Mouse (Mus musculus): ENCODE measurements around the gene C1qa. TPM values are rescaled to one million over a fixed set of nuclear protein-coding genes. Genes with fewer than 3 reads are reported as not detected.

Gene C1qa
- polyA plus RNA-seq, 1 experiment from 2014 or later = 8.1 TPM

GRCm38 (mm10) chr4:136918834-136919233, 20.2 kb upstream of the C1qa start:
- Histone ChIP-seq H3K9me3 (no peaks in the 10 kb centered on the region), H3K4me3 (no peak overlapping the region), H3K36me3 (replicated peaks) (no peaks in the 10 kb centered on the region), H3K27me3 (replicated peaks; ENCODE audit: low read depth, poor library complexity, severe bottlenecking) (peaks cover 6% of the 10 kb centered on the region; the same call in 1 of the 2 replicates), H3K27ac (replicated peaks) (no peak overlapping the region), H3K4me1 (peaks cover 8% of the 10 kb centered on the region)
- WGBS = 89% methylated on average over 8 of the region's 8 CpGs
- no peak for DNase-seq (ENCODE audit: low spot score)

- Histone ChIP-seq H3K27me3 (replicated peaks; ENCODE audit: low read depth, poor library complexity, severe bottlenecking) (peaks cover 15% of the 10 kb centered on the region), H3K4me3 (no peak overlapping the region), H3K27ac (replicated peaks) (no peak overlapping the region), H3K36me3 (replicated peaks) (no peaks in the 10 kb centered on the region), H3K4me1 (peaks cover 16% of the 10 kb centered on the region), H3K9me3 (no peaks in the 10 kb centered on the region)
- no peak for DNase-seq (ENCODE audit: low spot score)
- 49% methylated on average over 7 of the region's 7 CpGs for WGBS
Measured at GRCm38 (mm10) chr4:136917165-136917524, 18.5 kb upstream of the C1qa start.

GRCm38 (mm10) chr4:136916359-136917164, 18.0 kb upstream of the C1qa start:
- Histone ChIP-seq H3K4me1 (peaks cover 22% of the 10 kb centered on the region), H3K27ac (replicated peaks) (no peak overlapping the region), H3K27me3 (replicated peaks; ENCODE audit: low read depth, poor library complexity, severe bottlenecking) (peaks cover 21% of the 10 kb centered on the region), H3K36me3 (replicated peaks) (no peaks in the 10 kb centered on the region), H3K4me3 (no peak overlapping the region), H3K9me3 (no peaks in the 10 kb centered on the region)
- 75% methylated on average over 20 of the region's 20 CpGs for WGBS
- DNase-seq (ENCODE audit: low spot score) = no peak

DNA sequence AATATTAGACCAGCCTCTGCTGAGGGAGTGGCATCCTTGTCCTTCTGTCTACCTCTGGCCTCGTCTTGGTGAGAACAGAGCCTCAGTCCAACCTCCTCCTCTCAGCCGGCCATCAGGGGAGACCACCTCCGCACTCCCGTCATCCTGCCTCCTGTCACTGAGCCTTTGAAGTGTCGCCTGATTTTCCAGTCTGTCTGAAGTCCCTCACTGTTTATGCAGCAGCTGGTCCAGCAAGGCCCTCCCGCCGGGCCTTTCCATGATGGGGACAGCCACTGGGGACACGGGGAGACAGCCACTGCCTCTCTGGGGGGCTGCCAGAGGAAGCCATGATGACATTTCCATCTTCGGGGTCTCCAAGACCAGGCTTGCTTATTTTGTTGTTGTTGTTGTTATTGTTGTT, 14.2 kb upstream of the C1qa start:
- Histone ChIP-seq H3K27me3 (replicated peaks; ENCODE audit: low read depth, poor library complexity, severe bottlenecking) (peaks cover 48% of the 10 kb centered on the region), H3K4me1 (peaks cover 31% of the 10 kb centered on the region), H3K27ac (replicated peaks) (no peak overlapping the region), H3K4me3 (no peak overlapping the region), H3K9me3 (no peaks in the 10 kb centered on the region), H3K36me3 (replicated peaks) (no peaks in the 10 kb centered on the region)
- DNase-seq (ENCODE audit: low spot score) = no peak
- WGBS = 17% methylated on average over 9 of the region's 9 CpGs

- Histone ChIP-seq H3K36me3 (replicated peaks) (no peaks in the 10 kb centered on the region), H3K4me3 (no peak overlapping the region), H3K4me1 (peaks cover 25% of the 10 kb centered on the region), H3K27ac (replicated peaks) (no peak overlapping the region), H3K27me3 (replicated peaks; ENCODE audit: low read depth, poor library complexity, severe bottlenecking) (peaks cover 50% of the 10 kb centered on the region), H3K9me3 (no peaks in the 10 kb centered on the region)
- 49% methylated on average over 9 of the region's 9 CpGs for WGBS
- DNase-seq (ENCODE audit: low spot score) = no peak
Measured at GRCm38 (mm10) chr4:136911804-136912203, 13.2 kb upstream of the C1qa start.

- Histone ChIP-seq H3K27me3 (replicated peaks; ENCODE audit: low read depth, poor library complexity, severe bottlenecking) (peaks cover 56% of the 10 kb centered on the region), H3K9me3 (no peaks in the 10 kb centered on the region), H3K4me1 (peaks cover 23% of the 10 kb centered on the region), H3K27ac (replicated peaks) (no peak overlapping the region), H3K36me3 (replicated peaks) (no peaks in the 10 kb centered on the region), H3K4me3 (peak overlapping the region; percentile 19; the same call in 1 of the 2 replicates)
- peak; percentile 41 for DNase-seq (ENCODE audit: low spot score)
- 4% methylated on average over 17 of the region's 17 CpGs for WGBS
Measured at GRCm38 (mm10) chr4:136911211-136911646, 12.6 kb upstream of the C1qa start.

DNA sequence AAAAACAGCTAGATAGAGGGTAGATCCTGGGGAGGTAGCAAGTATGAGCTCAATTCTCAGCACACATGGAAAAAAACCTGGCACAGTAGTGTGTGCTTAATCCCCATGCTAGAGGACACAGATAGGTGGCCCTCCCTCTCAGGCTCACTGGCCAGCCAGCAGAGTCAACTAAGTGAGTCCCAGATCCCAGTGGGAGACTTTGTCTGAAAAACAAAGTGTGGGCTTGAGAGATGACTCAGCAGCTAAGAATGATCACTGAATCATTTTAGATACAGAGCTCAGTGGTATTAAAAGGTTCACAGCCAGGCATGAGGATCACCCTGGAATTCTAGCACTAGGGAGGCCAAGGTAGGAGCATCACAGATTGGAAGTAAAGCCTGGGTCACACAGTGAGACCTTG, 9.2 kb upstream of the C1qa start:
- peaks cover 34% of the 10 kb centered on the region for H3K4me1 ChIP-seq
- H3K9me3 ChIP-seq = no peaks in the 10 kb centered on the region
- H3K27me3 ChIP-seq (replicated peaks; ENCODE audit: low read depth, poor library complexity, severe bottlenecking) = peaks cover 80% of the 10 kb centered on the region
- no peaks in the 10 kb centered on the region for H3K36me3 ChIP-seq (replicated peaks)
- no peak overlapping the region for H3K27ac ChIP-seq (replicated peaks)
- no peak overlapping the region for H3K4me3 ChIP-seq
- DNase-seq (ENCODE audit: low spot score) = no peak

DNA sequence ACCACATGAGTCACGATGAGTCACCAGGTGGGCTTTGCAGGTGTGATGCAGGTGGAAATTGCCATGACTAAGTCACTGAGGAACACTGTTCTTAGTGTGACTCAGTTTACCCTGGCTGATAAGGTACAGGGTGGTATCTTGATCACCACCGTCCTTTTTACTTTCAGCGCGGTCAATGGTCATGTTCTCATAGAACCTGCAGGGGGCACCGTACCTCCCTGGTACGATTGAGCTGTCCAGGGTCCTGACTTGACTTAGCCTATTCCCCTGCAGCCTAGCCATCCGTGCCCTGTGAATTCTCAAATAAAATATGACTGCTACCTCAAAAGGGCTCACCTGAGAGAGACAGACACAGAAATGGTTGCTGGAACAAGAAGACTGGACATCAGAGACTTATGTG, 8.4 kb upstream of the C1qa start:
- DNase-seq (ENCODE audit: low spot score) = peak; percentile 73
- no peak overlapping the region for H3K27ac ChIP-seq (replicated peaks)
- 13% methylated on average over 7 of the region's 7 CpGs for WGBS

GRCm38 (mm10) chr4:136904767-136905539, 6.3 kb upstream of the C1qa start:
- H3K4me3 ChIP-seq = peak overlapping the region; percentile 36
- no peaks in the 10 kb centered on the region for H3K36me3 ChIP-seq (replicated peaks)
- 1% methylated on average over 23 of the region's 23 CpGs for WGBS
- H3K27ac ChIP-seq (replicated peaks) = no peak overlapping the region
- no peak for DNase-seq (ENCODE audit: low spot score)
- no peaks in the 10 kb centered on the region for H3K9me3 ChIP-seq
- peaks cover 59% of the 10 kb centered on the region for H3K27me3 ChIP-seq (replicated peaks; ENCODE audit: low read depth, poor library complexity, severe bottlenecking)
- peaks cover 12% of the 10 kb centered on the region for H3K4me1 ChIP-seq

More for the DNA sequence above, 8.4 kb upstream of the C1qa start:
- peaks cover 80% of the 10 kb centered on the region for H3K27me3 ChIP-seq (replicated peaks; ENCODE audit: low read depth, poor library complexity, severe bottlenecking)
- peaks cover 26% of the 10 kb centered on the region for H3K4me1 ChIP-seq
- H3K4me3 ChIP-seq = no peak overlapping the region
- H3K9me3 ChIP-seq = no peaks in the 10 kb centered on the region
- H3K36me3 ChIP-seq (replicated peaks) = no peaks in the 10 kb centered on the region

DNA sequence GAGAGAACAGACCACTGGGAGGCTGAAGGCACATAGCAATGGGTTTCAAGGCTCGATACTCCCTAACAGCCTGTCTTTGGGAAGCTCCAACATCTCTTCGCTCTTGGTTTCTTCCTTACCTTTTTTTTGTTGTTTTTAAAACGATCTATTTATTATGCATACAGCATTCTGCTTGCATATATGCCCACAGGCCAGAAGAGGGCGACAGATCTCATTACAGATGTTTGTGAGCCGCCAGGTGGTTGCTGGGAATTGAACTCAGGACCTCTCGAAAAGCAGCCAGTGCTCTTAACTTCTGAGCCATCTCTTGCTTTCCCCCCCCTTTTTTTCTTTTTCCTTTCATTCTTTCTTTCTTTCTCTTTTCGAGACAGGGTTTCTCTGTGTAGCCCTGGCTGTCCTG, 551 bp upstream of the C1qa start:
- peaks cover 17% of the 10 kb centered on the region for H3K4me1 ChIP-seq
- 63% methylated on average over 7 of the region's 7 CpGs for WGBS
- no peaks in the 10 kb centered on the region for H3K36me3 ChIP-seq (replicated peaks)
- no peak overlapping the region for H3K27ac ChIP-seq (replicated peaks)
- no peak for DNase-seq (ENCODE audit: low spot score)
- H3K9me3 ChIP-seq = no peaks in the 10 kb centered on the region
- H3K27me3 ChIP-seq (replicated peaks; ENCODE audit: low read depth, poor library complexity, severe bottlenecking) = peaks cover 62% of the 10 kb centered on the region
- no peak overlapping the region for H3K4me3 ChIP-seq

DNA sequence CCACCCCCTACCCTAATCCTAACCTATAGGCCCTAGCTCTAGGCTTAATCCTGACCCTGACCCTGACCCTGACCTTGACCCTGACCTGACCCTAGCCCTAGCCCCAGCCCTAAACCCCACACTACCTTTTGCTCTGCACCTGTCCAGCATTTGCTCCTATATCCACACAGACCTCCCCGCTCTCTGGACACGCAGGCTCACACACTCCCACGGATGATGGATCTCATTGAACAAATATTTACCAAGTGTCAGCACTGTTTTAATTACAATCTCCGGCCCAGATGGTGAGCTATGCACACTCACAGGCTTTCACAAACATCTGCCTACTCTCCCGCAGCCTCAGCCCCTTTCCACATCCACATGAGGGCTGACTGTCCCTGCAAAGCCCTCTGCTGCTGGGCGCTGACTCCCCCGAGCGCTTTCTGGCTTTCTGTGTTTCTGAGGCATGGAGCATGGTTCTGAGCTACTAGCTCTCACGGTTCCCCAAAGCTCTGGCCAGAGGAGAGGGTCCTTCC, 462 bp downstream of the C1qa start:
- 71% methylated on average over 9 of the region's 9 CpGs for WGBS
- H3K4me3 ChIP-seq = no peak overlapping the region
- DNase-seq (ENCODE audit: low spot score) = no peak
- no peaks in the 10 kb centered on the region for H3K9me3 ChIP-seq
- no peaks in the 10 kb centered on the region for H3K36me3 ChIP-seq (replicated peaks)
- H3K27ac ChIP-seq (replicated peaks) = no peak overlapping the region
- H3K4me1 ChIP-seq = peaks cover 17% of the 10 kb centered on the region
- peaks cover 63% of the 10 kb centered on the region for H3K27me3 ChIP-seq (replicated peaks; ENCODE audit: low read depth, poor library complexity, severe bottlenecking)

GRCm38 (mm10) chr4:136896461-136896860, 2.1 kb downstream of the C1qa start:
- Histone ChIP-seq H3K27ac (replicated peaks) (no peak overlapping the region), H3K36me3 (replicated peaks) (no peaks in the 10 kb centered on the region), H3K4me3 (no peak overlapping the region), H3K9me3 (no peaks in the 10 kb centered on the region), H3K4me1 (peaks cover 17% of the 10 kb centered on the region), H3K27me3 (replicated peaks; ENCODE audit: low read depth, poor library complexity, severe bottlenecking) (peaks cover 68% of the 10 kb centered on the region)
- 38% methylated on average over 10 of the region's 10 CpGs for WGBS
- DNase-seq (ENCODE audit: low spot score) = no peak

Data from embryonic facial prominence, embryonic 10.5 days (tissue).